Mouse (Mus musculus) G1E-ER4 (cell line): ENCODE data around the gene Zfp472. TPM values are rescaled to one million over a fixed set of nuclear protein-coding genes. Genes with fewer than 3 reads are reported as not detected.

Source experiments
- GATA1 ChIP-seq: IDR thresholded peaks from one replicate; pipeline ENCODE4 v1.8.0; 2012; ENCODE audit warnings: low read length, inconsistent platforms
- polyA plus RNA-seq: library from polyadenylated mRNA; stranded (reverse); fragments of >175 nt; gene quantifications from 2 replicates; pipeline ENCODE4 v1.2.3, GENCODE M21; 2012

Zfp472 gene
- polyA plus RNA-seq, result 0.11 and 0.28 TPM in 2 replicates

GRCm38 (mm10) chr17:32965623-32966290 lies at the start of gene Zfp472:
Zfp472 (plus strand) TSS chr17:32965814.
- TF ChIP-seq GATA1, result no peak

- TF ChIP-seq GATA1, result no peak
These were observed 49.5 kb upstream of the Zfp472 start for GRCm38 (mm10) chr17:32916075-32916474.

- no peak for TF ChIP-seq GATA1
These were observed 48.5 kb upstream of the Zfp472 start, which contains the start of gene Cyp4f14 for GRCm38 (mm10) chr17:32917131-32917530. Cyp4f14 (minus strand) TSS chr17:32917342.

GRCm38 (mm10) chr17:32919123-32919522 lies 46.5 kb upstream of the Zfp472 start:
- no peak for TF ChIP-seq GATA1

- no peak for TF ChIP-seq GATA1
These were observed 41.9 kb upstream of the Zfp472 start for GRCm38 (mm10) chr17:32923681-32924080.

- no peak for TF ChIP-seq GATA1
These were observed 40.8 kb upstream of the Zfp472 start for GRCm38 (mm10) chr17:32924658-32925312.

GRCm38 (mm10) chr17:32927803-32928202 lies 37.8 kb upstream of the Zfp472 start:
- no peak for TF ChIP-seq GATA1

- TF ChIP-seq GATA1, result no peak
These were observed 25.8 kb upstream of the Zfp472 start for GRCm38 (mm10) chr17:32939831-32940230.

- no peak for TF ChIP-seq GATA1
These were observed 22.0 kb upstream of the Zfp472 start for GRCm38 (mm10) chr17:32943661-32944060.

- TF ChIP-seq GATA1, result no peak
These were observed 21.1 kb upstream of the Zfp472 start for GRCm38 (mm10) chr17:32944402-32945035.

- TF ChIP-seq GATA1, result no peak
These were observed 18.9 kb upstream of the Zfp472 start for GRCm38 (mm10) chr17:32946716-32947115.

GRCm38 (mm10) chr17:32947215-32947914 lies 18.2 kb upstream of the Zfp472 start, which contains the start of gene Cyp4f13:
Cyp4f13 (minus strand) TSS chr17:32947402.
- TF ChIP-seq GATA1, result no peak

- TF ChIP-seq GATA1, result no peak
These were observed 15.5 kb upstream of the Zfp472 start for GRCm38 (mm10) chr17:32950136-32950535.

- no peak for TF ChIP-seq GATA1
These were observed 14.6 kb upstream of the Zfp472 start for GRCm38 (mm10) chr17:32951006-32951405.

- TF ChIP-seq GATA1, result no peak
These were observed 14.2 kb upstream of the Zfp472 start for GRCm38 (mm10) chr17:32951441-32951840.

- TF ChIP-seq GATA1, result no peak
These were observed 376 bp upstream of the Zfp472 start for GRCm38 (mm10) chr17:32965253-32965622.
